Mouse (Mus musculus) spleen, adult 2 months (tissue): ENCODE measurements around the gene Stc2.

Source experiments
- CTCF ChIP-seq: fragments of 200-500 bp; IDR thresholded peaks from 2 replicates; pipeline ENCODE4 v1.5.1; 2011; ENCODE audit warnings: mild to moderate bottlenecking, inconsistent platforms; ENCODE audit not compliant: insufficient read depth, insufficient read length, insufficient replicate concordance; ENCODE audit errors: extremely low read depth
- POLR2A ChIP-seq: fragments of 200-500 bp; IDR thresholded peaks from 2 replicates; pipeline ENCODE4 v1.6.1; 2011; ENCODE audit warnings: low read depth, low read length, inconsistent platforms

GRCm38 (mm10) chr11:31368252-31368964, 1.5 kb downstream of the Stc2 start:
- no peak for TF ChIP-seq CTCF
- no peak for TF ChIP-seq POLR2A
